Mouse (Mus musculus): ENCODE data around the gene Ccdc33. TPM values are rescaled to one million over a fixed set of nuclear protein-coding genes. Genes with fewer than 3 reads are reported as not detected.

Gene Ccdc33
- polyA plus RNA-seq, 1 experiment from 2014 or later = 1.1 TPM

GRCm38 (mm10) chr9:58092581-58093269 is 25.9 kb downstream of the Ccdc33 start:
- DNase-seq (ENCODE audit: low spot score) = no peak

GRCm38 (mm10) chr9:58091623-58092425 is 26.8 kb downstream of the Ccdc33 start:
- DNase-seq (ENCODE audit: low spot score) = no peak

- DNase-seq (ENCODE audit: low spot score) = no peak
Observed at GRCm38 (mm10) chr9:58087277-58087998, 31.2 kb downstream of the Ccdc33 start.

GRCm38 (mm10) chr9:58086861-58087260 is 31.8 kb downstream of the Ccdc33 start:
- DNase-seq (ENCODE audit: low spot score) = no peak

- no peak for DNase-seq (ENCODE audit: low spot score)
Observed at GRCm38 (mm10) chr9:58086203-58086602, 32.4 kb downstream of the Ccdc33 start.

- no peak for DNase-seq (ENCODE audit: low spot score)
Observed at GRCm38 (mm10) chr9:58085074-58085473, 33.5 kb downstream of the Ccdc33 start.

- no peak for DNase-seq (ENCODE audit: low spot score)
Observed at GRCm38 (mm10) chr9:58084586-58084985, 34.0 kb downstream of the Ccdc33 start.

GRCm38 (mm10) chr9:58074561-58074960 is 44.1 kb downstream of the Ccdc33 start:
- no peak for DNase-seq (ENCODE audit: low spot score)

GRCm38 (mm10) chr9:58067546-58067945 is 51.1 kb downstream of the Ccdc33 start:
- DNase-seq (ENCODE audit: low spot score) = no peak

GRCm38 (mm10) chr9:58066731-58067095 is 51.9 kb downstream of the Ccdc33 start:
- no peak for DNase-seq (ENCODE audit: low spot score)

GRCm38 (mm10) chr9:58065977-58066730 is 52.5 kb downstream of the Ccdc33 start:
- DNase-seq (ENCODE audit: low spot score) = no peak

- no peak for DNase-seq (ENCODE audit: low spot score)
Observed at GRCm38 (mm10) chr9:58065532-58065931, 53.1 kb downstream of the Ccdc33 start.

GRCm38 (mm10) chr9:58063531-58063930 is 55.1 kb downstream of the Ccdc33 start, which contains the start of gene Stra6:
Stra6 (plus strand) TSS chr9:58063788.
- no peak for DNase-seq (ENCODE audit: low spot score)

- DNase-seq (ENCODE audit: low spot score) = peak; percentile 61
Observed at GRCm38 (mm10) chr9:58060677-58061667, 57.7 kb downstream of the Ccdc33 start.

GRCm38 (mm10) chr9:58059920-58060319 is 58.7 kb downstream of the Ccdc33 start:
- DNase-seq (ENCODE audit: low spot score) = no peak

GRCm38 (mm10) chr9:58055666-58056065 is 63.0 kb downstream of the Ccdc33 start:
- no peak for DNase-seq (ENCODE audit: low spot score)

GRCm38 (mm10) chr9:58054032-58054431 is 64.6 kb downstream of the Ccdc33 start:
- no peak for DNase-seq (ENCODE audit: low spot score)

- no peak for DNase-seq (ENCODE audit: low spot score)
Observed at GRCm38 (mm10) chr9:58053544-58053943, 65.1 kb downstream of the Ccdc33 start.

- DNase-seq (ENCODE audit: low spot score) = peak; percentile 81
Observed at GRCm38 (mm10) chr9:58053102-58053501, 65.5 kb downstream of the Ccdc33 start.

GRCm38 (mm10) chr9:58051937-58052336 is 66.7 kb downstream of the Ccdc33 start:
- no peak for DNase-seq (ENCODE audit: low spot score)
